Mouse (Mus musculus): ENCODE results near the gene Epb41.

Epb41 gene

GRCm38 (mm10) chr4:132048011-132048991 is 26.8 kb downstream of the Epb41 start:
- DNase-seq (ENCODE audit: low read depth, low spot score): no peak

- DNase-seq (ENCODE audit: low read depth, low spot score): no peak
Observed at GRCm38 (mm10) chr4:132043726-132044125, 31.4 kb downstream of the Epb41 start.

- DNase-seq (ENCODE audit: low read depth, low spot score): no peak
Observed at GRCm38 (mm10) chr4:132041471-132042332, 33.4 kb downstream of the Epb41 start.

- DNase-seq (ENCODE audit: low read depth, low spot score): peak; percentile 50
Observed at GRCm38 (mm10) chr4:132039975-132040645, 35.0 kb downstream of the Epb41 start.

- no peak for DNase-seq (ENCODE audit: low read depth, low spot score)
Observed at GRCm38 (mm10) chr4:132039521-132039920, 35.6 kb downstream of the Epb41 start.

GRCm38 (mm10) chr4:132038809-132039208 is 36.3 kb downstream of the Epb41 start:
- peak; percentile 36 for DNase-seq (ENCODE audit: low read depth, low spot score)

- DNase-seq (ENCODE audit: low read depth, low spot score): no peak
Observed at GRCm38 (mm10) chr4:132037991-132038390, 37.1 kb downstream of the Epb41 start.

GRCm38 (mm10) chr4:132037137-132037536 is 38.0 kb downstream of the Epb41 start:
- no peak for DNase-seq (ENCODE audit: low read depth, low spot score)

- DNase-seq (ENCODE audit: low read depth, low spot score): no peak
Observed at GRCm38 (mm10) chr4:132034242-132034641, 40.9 kb downstream of the Epb41 start.

- no peak for DNase-seq (ENCODE audit: low read depth, low spot score)
Observed at GRCm38 (mm10) chr4:132033183-132033582, 41.9 kb downstream of the Epb41 start.

GRCm38 (mm10) chr4:132029851-132030741 is 45.0 kb downstream of the Epb41 start:
- no peak for DNase-seq (ENCODE audit: low read depth, low spot score)

- DNase-seq (ENCODE audit: low read depth, low spot score): no peak
Observed at GRCm38 (mm10) chr4:132027806-132028205, 47.3 kb downstream of the Epb41 start.

GRCm38 (mm10) chr4:132027167-132027566 is 48.0 kb downstream of the Epb41 start:
- DNase-seq (ENCODE audit: low read depth, low spot score): no peak

GRCm38 (mm10) chr4:132025738-132026527 is 49.2 kb downstream of the Epb41 start:
- DNase-seq (ENCODE audit: low read depth, low spot score): no peak

GRCm38 (mm10) chr4:132025264-132025663 is 49.9 kb downstream of the Epb41 start:
- no peak for DNase-seq (ENCODE audit: low read depth, low spot score)

GRCm38 (mm10) chr4:132023816-132024215 is 51.3 kb downstream of the Epb41 start:
- no peak for DNase-seq (ENCODE audit: low read depth, low spot score)

GRCm38 (mm10) chr4:132022639-132023038 is 52.5 kb downstream of the Epb41 start:
- no peak for DNase-seq (ENCODE audit: low read depth, low spot score)

GRCm38 (mm10) chr4:132021883-132022282 is 53.2 kb downstream of the Epb41 start:
- no peak for DNase-seq (ENCODE audit: low read depth, low spot score)

GRCm38 (mm10) chr4:132018547-132018946 is 56.6 kb downstream of the Epb41 start:
- DNase-seq (ENCODE audit: low read depth, low spot score): no peak

GRCm38 (mm10) chr4:132015374-132015773 is 59.7 kb downstream of the Epb41 start:
- DNase-seq (ENCODE audit: low read depth, low spot score): no peak

All from skeletal muscle tissue, adult 2 months (tissue).